Mouse (Mus musculus) left cerebral cortex, postnatal 10 days (tissue): ENCODE measurements around the gene Tmem198. TPM values are rescaled to one million over a fixed set of nuclear protein-coding genes. Genes with fewer than 3 reads are reported as not detected.

Experiments used
- total RNA-seq, 2 experiments: library from RNA; stranded (reverse); gene quantifications; 2 replicates each; pipeline ENCODE4 v1.2.3; 2021

The Tmem198 gene
- total RNA-seq, 2 experiments from 2014 or later: 58.2 to 59.3 TPM

Other genes with a start within 250 kb of the Tmem198 start
- not detected for gene A630095N17Rik, start 247.4 kb upstream of the Tmem198 start, total RNA-seq
- gene Dnajb2, start 243.1 kb upstream of the Tmem198 start, total RNA-seq: 10 to 100 TPM; 64.1 to 69.0 TPM
- 100 to 1,000 TPM; 257 to 262 TPM for gene Ptprn, start 215.0 kb upstream of the Tmem198 start, total RNA-seq
- gene Resp18, start 201.1 kb upstream of the Tmem198 start, total RNA-seq: 10 to 100 TPM; 72.5 to 81.7 TPM
- 10 to 100 TPM; 60.6 to 67.1 TPM for gene Dnpep, start 161.5 kb upstream of the Tmem198 start, total RNA-seq
- 1 to 10 TPM; 1.5 TPM for gene Des, start 119.2 kb upstream of the Tmem198 start, total RNA-seq
- gene Speg, start 104.2 kb upstream of the Tmem198 start, total RNA-seq: 100 to 1,000 TPM; 182 to 186 TPM
- 10 to 100 TPM; 51.9 to 53.7 TPM for gene Gmppa, start 43.6 kb upstream of the Tmem198 start, total RNA-seq
- gene Asic4, start 29.1 kb upstream of the Tmem198 start, total RNA-seq: 10 to 100 TPM; 17.2 to 22.0 TPM
- 10 to 100 TPM; 79.8 to 80.6 TPM for gene Chpf, start 225 bp upstream of the Tmem198 start, total RNA-seq
- 10 to 100 TPM; 35.1 to 39.4 TPM for gene Obsl1, start 26.9 kb downstream of the Tmem198 start, total RNA-seq
- gene Inha, start 27.5 kb downstream of the Tmem198 start, total RNA-seq: 10 to 100 TPM; 36.9 to 37.2 TPM
- gene Stk11ip, start 42.0 kb downstream of the Tmem198 start, total RNA-seq: 10 to 100 TPM; 29.4 to 29.7 TPM
- 100 to 1,000 TPM; 203 to 204 TPM for gene Slc4a3, start 66.7 kb downstream of the Tmem198 start, total RNA-seq